Mouse (Mus musculus): ENCODE data around the gene Phf10. TPM values are rescaled to one million over a fixed set of nuclear protein-coding genes. Genes with fewer than 3 reads are reported as not detected.
A peak's percentile ranks its signal among the peaks of the same experiment; 100 is the strongest.
"Not testable (repeated sequence)": the region's sequence is repeated elsewhere in the genome, so short reads cannot be mapped to it uniquely, and the experiment has no call there.

Phf10 gene
- polyA plus RNA-seq, 1 experiment from 2014 or later: 28.5 TPM

DNA sequence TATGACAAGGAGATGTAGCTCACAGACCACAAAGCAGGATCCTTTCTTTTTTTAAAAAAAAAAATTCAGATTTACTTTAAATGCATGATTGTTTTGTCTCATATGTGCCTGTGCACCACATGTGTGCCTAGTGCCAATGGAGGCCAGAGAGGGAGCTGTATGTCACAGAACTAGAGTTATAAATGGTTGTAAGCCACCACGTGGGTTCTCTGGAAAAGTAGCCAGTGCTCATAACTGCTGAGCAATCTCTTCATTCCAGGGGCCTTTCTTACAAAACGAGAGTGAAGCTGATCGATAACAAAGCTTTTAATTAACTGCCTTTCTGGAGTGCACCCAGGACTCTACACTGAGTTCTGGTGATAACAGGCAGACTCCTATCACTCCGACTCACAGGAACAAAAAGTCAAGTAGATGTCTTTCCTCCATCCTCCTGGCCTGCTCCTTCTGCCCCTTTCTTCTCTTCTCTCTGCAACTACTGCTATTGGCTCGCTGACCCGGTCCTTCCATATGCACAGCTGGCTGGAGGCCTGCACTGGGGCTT, 7.4 kb upstream of the Phf10 start:
- not testable (repeated sequence) for H3K27ac ChIP-seq (ENCODE audit: poor library complexity, severe bottlenecking); H3K27me3 ChIP-seq (replicated peaks); H3K9me3 ChIP-seq (replicated peaks); H3K36me3 ChIP-seq; H3K4me3 ChIP-seq; H3K4me1 ChIP-seq (replicated peaks); ATAC-seq (ENCODE audit: insufficient number of reproducible peaks, low FRiP score); H3K4me2 ChIP-seq; H3K9ac ChIP-seq
- WGBS: no CpG with 5 or more reads among the region's 6 CpGs

GRCm38 (mm10) chr17:14961557-14962154, 583 bp upstream of the Phf10 start:
- H3K27ac ChIP-seq (ENCODE audit: poor library complexity, severe bottlenecking); H3K27me3 ChIP-seq (replicated peaks); H3K4me2 ChIP-seq; H3K4me1 ChIP-seq (replicated peaks); H3K9ac ChIP-seq; H3K36me3 ChIP-seq; H3K4me3 ChIP-seq; H3K9me3 ChIP-seq (replicated peaks): not testable (repeated sequence)
- no CpG with 5 or more reads among the region's 44 CpGs for WGBS
- peak; percentile 88 for ATAC-seq (ENCODE audit: insufficient number of reproducible peaks, low FRiP score)

- Histone ChIP-seq H3K9ac (peak overlapping the region; percentile 91), H3K36me3 (peaks cover 3% of the 10 kb centered on the region; the same call in 1 of the 2 replicates), H3K27me3 (replicated peaks) (no peaks in the 10 kb centered on the region), H3K4me2 (peak overlapping the region; percentile 95), H3K4me1 (replicated peaks) (peaks cover 8% of the 10 kb centered on the region), H3K4me3 (peak overlapping the region; percentile 81), H3K9me3 (replicated peaks) (no peaks in the 10 kb centered on the region), H3K27ac (ENCODE audit: poor library complexity, severe bottlenecking) (peak overlapping the region; percentile 78; the same call in 1 of the 2 replicates)
- peak; percentile 6 for ATAC-seq (ENCODE audit: insufficient number of reproducible peaks, low FRiP score)
- WGBS: under 1% methylated on average over 21 of the region's 23 CpGs
These were observed 553 bp downstream of the Phf10 start for GRCm38 (mm10) chr17:14960520-14960919.

DNA sequence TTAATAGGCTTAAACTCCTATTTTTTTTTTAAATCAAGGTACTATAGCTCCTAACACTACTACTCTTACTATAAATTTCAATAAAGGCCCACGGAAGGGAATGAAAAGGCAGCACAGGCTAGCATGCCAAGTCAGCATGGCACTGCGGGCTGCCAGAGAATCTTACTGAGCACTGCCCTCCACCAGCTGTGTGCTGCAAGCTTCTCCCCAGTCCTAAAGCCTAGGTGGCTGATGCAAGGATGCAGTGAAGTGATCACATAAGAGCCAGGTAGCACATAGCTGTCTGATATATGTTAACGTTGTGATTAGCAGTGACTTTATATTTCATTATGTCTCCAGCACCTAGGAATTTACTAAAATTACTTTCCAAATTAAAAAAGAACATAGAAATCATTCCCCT, 1.1 kb downstream of the Phf10 start:
- no peaks in the 10 kb centered on the region for H3K27me3 ChIP-seq (replicated peaks)
- 32% methylated on average over 3 of the region's 3 CpGs for WGBS
- H3K4me2 ChIP-seq: peak overlapping the region; percentile 74
- H3K27ac ChIP-seq (ENCODE audit: poor library complexity, severe bottlenecking): no peak overlapping the region
- H3K9me3 ChIP-seq (replicated peaks): no peaks in the 10 kb centered on the region
- H3K36me3 ChIP-seq: peaks cover 3% of the 10 kb centered on the region; the same call in 1 of the 2 replicates
- H3K9ac ChIP-seq: peak overlapping the region; percentile 65
- H3K4me1 ChIP-seq (replicated peaks): peaks cover 8% of the 10 kb centered on the region
- peak overlapping the region; percentile 44 for H3K4me3 ChIP-seq
- no peak for ATAC-seq (ENCODE audit: insufficient number of reproducible peaks, low FRiP score)

- Histone ChIP-seq H3K9ac (no peak overlapping the region), H3K27me3 (replicated peaks) (no peaks in the 10 kb centered on the region), H3K4me3 (no peak overlapping the region), H3K27ac (ENCODE audit: poor library complexity, severe bottlenecking) (no peak overlapping the region), H3K4me1 (replicated peaks) (peaks cover 8% of the 10 kb centered on the region), H3K9me3 (replicated peaks) (no peaks in the 10 kb centered on the region), H3K36me3 (peaks cover 9% of the 10 kb centered on the region), H3K4me2 (no peak overlapping the region)
- ATAC-seq (ENCODE audit: insufficient number of reproducible peaks, low FRiP score): no peak
- 84% methylated on average over 5 of the region's 5 CpGs for WGBS
These were observed 2.3 kb downstream of the Phf10 start for GRCm38 (mm10) chr17:14958686-14959327.

DNA sequence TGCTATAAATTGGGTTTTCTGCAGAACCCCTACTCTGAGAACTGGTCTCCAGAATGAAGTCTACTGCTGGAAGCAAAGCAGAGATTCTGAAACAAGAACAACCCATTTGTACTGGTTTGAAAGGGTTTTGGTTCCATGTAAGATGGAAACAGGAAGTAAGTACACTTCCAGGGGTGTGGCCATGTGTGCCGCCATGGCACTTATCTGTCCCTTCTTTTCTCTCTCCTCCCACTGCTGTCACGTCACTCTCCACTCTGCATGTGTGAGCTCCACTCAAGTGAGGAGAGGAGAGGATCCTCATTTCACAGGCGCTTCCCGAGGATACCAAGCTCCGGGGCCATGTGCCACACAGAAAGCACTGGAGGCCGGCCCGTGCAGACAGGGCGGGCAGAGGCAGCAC, 7.6 kb downstream of the Phf10 start:
- ATAC-seq (ENCODE audit: insufficient number of reproducible peaks, low FRiP score): no peak
- 71% methylated on average over 8 of the region's 8 CpGs for WGBS
- H3K27me3 ChIP-seq (replicated peaks): no peaks in the 10 kb centered on the region
- no peak overlapping the region for H3K4me2 ChIP-seq
- no peaks in the 10 kb centered on the region for H3K9me3 ChIP-seq (replicated peaks)
- H3K4me1 ChIP-seq (replicated peaks): no peaks in the 10 kb centered on the region
- no peak overlapping the region for H3K4me3 ChIP-seq
- peaks cover 50% of the 10 kb centered on the region for H3K36me3 ChIP-seq
- no peak overlapping the region for H3K27ac ChIP-seq (ENCODE audit: poor library complexity, severe bottlenecking)
- H3K9ac ChIP-seq: no peak overlapping the region

DNA sequence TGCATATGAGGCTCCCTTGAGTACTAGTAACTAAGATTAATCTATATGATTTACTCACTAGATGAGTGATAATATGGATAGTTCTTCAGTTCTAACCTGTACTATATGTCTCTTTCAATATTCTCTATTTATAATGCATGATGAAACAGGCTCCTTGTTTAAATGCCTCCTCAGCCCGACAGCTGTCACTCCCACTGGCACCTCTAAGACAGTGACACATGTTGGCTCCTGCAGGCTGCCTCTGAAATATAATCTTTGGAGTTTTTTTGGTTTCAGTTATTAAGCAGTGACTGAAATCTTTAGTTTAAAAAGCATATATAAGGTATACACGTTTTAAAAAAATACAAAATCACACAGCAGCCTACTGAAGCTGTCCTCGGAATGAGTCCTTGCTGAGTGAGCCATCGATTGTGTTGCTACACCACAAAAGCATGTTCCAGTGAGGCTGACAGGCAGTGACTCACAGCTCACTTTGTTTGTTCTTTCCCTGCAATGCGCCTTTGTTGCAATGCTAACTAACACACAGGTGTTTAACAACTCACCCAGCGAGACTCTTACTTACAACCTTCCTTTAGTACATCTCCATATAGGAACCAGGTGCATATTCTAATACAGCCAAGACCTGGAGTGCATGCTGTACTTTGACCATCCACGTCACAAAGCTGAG, 11.8 kb downstream of the Phf10 start:
- Histone ChIP-seq H3K4me1 (replicated peaks) (peaks cover 7% of the 10 kb centered on the region), H3K27ac (ENCODE audit: poor library complexity, severe bottlenecking) (no peak overlapping the region), H3K9ac (no peak overlapping the region), H3K4me3 (no peak overlapping the region), H3K27me3 (replicated peaks) (no peaks in the 10 kb centered on the region), H3K9me3 (replicated peaks) (no peaks in the 10 kb centered on the region), H3K36me3 (peaks cover 62% of the 10 kb centered on the region), H3K4me2 (no peak overlapping the region)
- ATAC-seq (ENCODE audit: insufficient number of reproducible peaks, low FRiP score): no peak
- 86% methylated on average over 7 of the region's 7 CpGs for WGBS

DNA sequence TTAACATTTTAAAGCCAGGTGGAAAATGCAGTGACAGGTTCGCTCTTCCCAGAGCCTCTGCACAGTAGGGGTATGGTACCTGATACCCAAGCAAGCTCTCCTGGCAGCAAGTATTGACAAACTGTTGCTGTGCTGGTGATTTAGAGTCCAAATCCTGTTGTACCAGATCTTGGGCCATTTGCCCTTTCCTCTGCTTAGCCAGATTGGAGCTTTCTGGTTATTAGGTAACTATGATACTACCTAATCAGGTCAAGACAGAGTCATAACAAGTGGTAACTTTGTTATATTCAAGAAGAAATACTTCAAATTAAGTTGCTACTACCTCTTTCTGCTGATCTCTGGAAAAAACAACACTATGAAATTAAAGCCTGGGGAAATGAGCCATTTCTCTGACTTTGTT, 16.5 kb downstream of the Phf10 start:
- no peak for ATAC-seq (ENCODE audit: insufficient number of reproducible peaks, low FRiP score)
- H3K4me2 ChIP-seq: peak overlapping the region; percentile 41
- WGBS: 89% methylated on average over 1 of the region's 1 CpGs

DNA sequence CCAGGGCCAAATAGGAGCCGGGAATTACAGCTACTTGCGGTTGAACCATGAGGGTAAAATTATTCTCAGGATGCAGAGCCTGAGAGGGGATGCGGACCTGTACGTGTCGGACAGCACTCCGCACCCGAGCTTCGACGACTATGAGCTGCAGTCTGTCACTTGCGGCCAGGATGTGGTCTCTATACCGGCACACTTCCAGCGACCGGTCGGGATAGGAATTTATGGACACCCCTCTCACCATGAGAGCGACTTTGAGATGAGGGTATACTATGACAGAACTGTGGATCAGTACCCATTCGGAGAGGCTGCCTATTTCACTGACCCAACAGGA, 17.4 kb downstream of the Phf10 start:
- 16% methylated on average over 16 of the region's 16 CpGs for WGBS
- Histone ChIP-seq H3K27ac (ENCODE audit: poor library complexity, severe bottlenecking) (peak overlapping the region; percentile 69; the same call in 1 of the 2 replicates), H3K9ac (peak overlapping the region; percentile 92), H3K4me1 (replicated peaks) (peaks cover 16% of the 10 kb centered on the region), H3K9me3 (replicated peaks) (no peaks in the 10 kb centered on the region), H3K36me3 (peaks cover 18% of the 10 kb centered on the region), H3K4me3 (peak overlapping the region; percentile 95), H3K4me2 (peak overlapping the region; percentile 96), H3K27me3 (replicated peaks) (no peaks in the 10 kb centered on the region)
- no peak for ATAC-seq (ENCODE audit: insufficient number of reproducible peaks, low FRiP score)

More for the DNA sequence above, 16.5 kb downstream of the Phf10 start:
- Histone ChIP-seq H3K36me3 (peaks cover 23% of the 10 kb centered on the region), H3K4me3 (0 out of 2 replicates have a peak overlapping the region, but pooled peaks have one; percentile 18), H3K27ac (ENCODE audit: poor library complexity, severe bottlenecking) (no peak overlapping the region), H3K9me3 (replicated peaks) (no peaks in the 10 kb centered on the region), H3K27me3 (replicated peaks) (no peaks in the 10 kb centered on the region), H3K9ac (no peak overlapping the region), H3K4me1 (replicated peaks) (peaks cover 16% of the 10 kb centered on the region)

GRCm38 (mm10) chr17:14943009-14943728, 17.9 kb downstream of the Phf10 start, which contains the start of the genes Wdr27 and 1600012H06Rik:
Wdr27 (minus strand) TSS chr17:14943158.
1600012H06Rik (plus strand) TSS chr17:14943184.
- Histone ChIP-seq H3K4me1 (replicated peaks) (peaks cover 16% of the 10 kb centered on the region), H3K4me3 (peak within 1 kb of the TSS; percentile 95), H3K9me3 (replicated peaks) (no peaks in the 10 kb centered on the region), H3K9ac (peak within 1 kb of the TSS; percentile 92), H3K27me3 (replicated peaks) (no peaks in the 10 kb centered on the region), H3K36me3 (peaks cover 12% of the 10 kb centered on the region), H3K4me2 (peak within 1 kb of the TSS; percentile 96), H3K27ac (ENCODE audit: poor library complexity, severe bottlenecking) (peak within 1 kb of the TSS; percentile 72)
- ATAC-seq (ENCODE audit: insufficient number of reproducible peaks, low FRiP score): peak; percentile 98
- WGBS: under 1% methylated on average over 54 of the region's 54 CpGs

All from heart, embryonic 12.5 days (tissue).